Mouse (Mus musculus) megakaryocyte, embryonic 14.5 days (primary cell): ENCODE results near the gene Gm28539. TPM values are rescaled to one million over a fixed set of nuclear protein-coding genes. Genes with fewer than 3 reads are reported as not detected.

Experiments used
- H3K27me3 ChIP-seq: replicated peaks from 2 replicates; pipeline ENCODE3; 2012; ENCODE audit warnings: inconsistent platforms
- H3K36me3 ChIP-seq: replicated peaks from 2 replicates; pipeline ENCODE3; 2012; ENCODE audit warnings: low read length, inconsistent platforms, mixed read lengths
- H3K4me1 ChIP-seq: 2 replicates; pipeline ENCODE4 v1.6.1; 2012; ENCODE audit warnings: inconsistent platforms
- H3K4me3 ChIP-seq: replicated peaks from 2 replicates; pipeline ENCODE3; 2012; ENCODE audit warnings: moderate library complexity, mild to moderate bottlenecking, inconsistent platforms
- H3K9me3 ChIP-seq: 2 replicates; pipeline ENCODE4 v1.6.1; 2012; ENCODE audit warnings: inconsistent platforms
- FLI1 ChIP-seq: IDR thresholded peaks from 2 replicates; pipeline ENCODE4 v1.6.1; 2012; ENCODE audit warnings: low read length, inconsistent platforms, mixed read lengths
- GATA1 ChIP-seq: IDR thresholded peaks from 3 replicates; pipeline ENCODE4 v1.6.1; 2012; ENCODE audit warnings: mixed read lengths, low read length, inconsistent platforms, borderline replicate concordance
- polyA plus RNA-seq: library from polyadenylated mRNA; stranded (reverse); fragments of >175 nt; gene quantifications from 2 replicates; pipeline ENCODE4 v1.2.3, GENCODE M21; 2012; ENCODE audit warnings: low replicate concordance; ENCODE audit not compliant: insufficient read depth

The Gm28539 gene
- polyA plus RNA-seq, 1 experiment, result not detected

GRCm38 (mm10) chr16:19005298-19005697 lies 168.9 kb downstream of the Gm28539 start:
- TF ChIP-seq FLI1 (no peak), GATA1 (no peak)
- Histone ChIP-seq H3K27me3 (no peaks in the 10 kb centered on the region), H3K4me1 (peaks cover 5% of the 10 kb centered on the region; the same call in 1 of the 2 replicates), H3K9me3 (no peaks in the 10 kb centered on the region), H3K4me3 (no peak overlapping the region), H3K36me3 (no peaks in the 10 kb centered on the region)

Other genes starting within 250 kb of the Gm28539 start
- not detected in 2 replicates for gene Tbx1, start 245.9 kb upstream of the Gm28539 start, polyA plus RNA-seq
- 3,910 and 6,936 TPM in 2 replicates for gene Gp1bb, start 214.2 kb upstream of the Gm28539 start, polyA plus RNA-seq
- 1.0 TPM in 1 of 2 replicates, not detected in the other for gene Gm49601, start 210.2 kb upstream of the Gm28539 start, polyA plus RNA-seq
- gene Sept5, start 206.6 kb upstream of the Gm28539 start, polyA plus RNA-seq, result 8.0 and 10.3 TPM in 2 replicates
- gene Cldn5, start 59.7 kb upstream of the Gm28539 start, polyA plus RNA-seq, result not detected in 2 replicates
- 11.3 and 18.9 TPM in 2 replicates for gene Ufd1, start 24.8 kb upstream of the Gm28539 start, polyA plus RNA-seq
- gene Cdc45, start 24.6 kb upstream of the Gm28539 start, polyA plus RNA-seq, result 10.1 and 13.9 TPM in 2 replicates
- 26.8 and 66.9 TPM in 2 replicates for gene 2510002D24Rik, start within 50 bp of the Gm28539 start, polyA plus RNA-seq
- 8.4 and 19.5 TPM in 2 replicates for gene Mrpl40, start 40.3 kb downstream of the Gm28539 start, polyA plus RNA-seq
- gene Hira, start 40.5 kb downstream of the Gm28539 start, polyA plus RNA-seq, result 6.4 and 6.6 TPM in 2 replicates